Mouse (Mus musculus) brown adipose tissue, adult 24 weeks (tissue): ENCODE measurements around the gene Olfr1330. TPM values are rescaled to one million over a fixed set of nuclear protein-coding genes. Genes with fewer than 3 reads are reported as not detected.
"Not testable (repeated sequence)": the region's sequence is repeated elsewhere in the genome, so short reads cannot be mapped to it uniquely, and the experiment has no call there.

Source experiments
- H3K27ac ChIP-seq: fragments of 200-500 bp; replicated peaks from 2 replicates; pipeline ENCODE4 v1.5.1; 2012; ENCODE audit warnings: low read depth, mild to moderate bottlenecking, low read length
- H3K4me1 ChIP-seq: fragments of 200-500 bp; 2 replicates; pipeline ENCODE4 v1.6.1; 2012; ENCODE audit warnings: low read length, mixed read lengths; ENCODE audit not compliant: control insufficient read depth, insufficient read depth, insufficient read length
- H3K4me3 ChIP-seq: fragments of 200-500 bp; 2 replicates; pipeline ENCODE4 v1.5.1; 2012; ENCODE audit warnings: low read depth, mild to moderate bottlenecking, low read length, moderate library complexity; ENCODE audit not compliant: insufficient read depth
- polyA plus RNA-seq: library from polyadenylated mRNA; stranded (reverse); fragments of >200 nt; gene quantifications from 2 replicates; pipeline ENCODE4 v1.2.4, GENCODE M21; 2012; ENCODE audit not compliant: missing spikeins, insufficient read depth, insufficient read length

Olfr1330 gene
- polyA plus RNA-seq, result not detected in 2 replicates

DNA sequence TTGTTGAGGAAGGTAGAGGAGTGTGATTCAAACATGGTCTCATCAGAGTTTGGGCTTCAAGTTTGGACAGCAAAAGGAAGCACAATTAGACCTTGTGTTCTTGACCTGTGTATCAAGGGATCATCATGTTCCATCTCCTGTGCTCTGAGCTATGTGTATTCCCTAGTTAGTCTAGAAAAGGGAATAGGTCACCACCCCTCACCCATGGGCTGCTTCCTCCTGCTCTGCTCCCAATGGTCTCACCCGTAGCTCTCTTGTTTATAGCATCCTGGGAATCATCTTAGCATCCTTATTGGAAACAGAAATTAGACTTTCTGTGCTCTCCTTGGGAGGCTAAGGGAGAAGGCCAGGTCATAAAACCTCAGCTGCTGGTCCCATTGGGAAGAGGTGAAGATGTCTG, at the start of gene Olfr1330:
TSS of gene Olfr1330 (plus strand) at position 301 of the 400 bp plus-strand sequence.
- no peak within 1 kb of the TSS for H3K4me3 ChIP-seq
- H3K4me1 ChIP-seq, result no peaks in the 10 kb centered on the region
- no peak within 1 kb of the TSS for H3K27ac ChIP-seq

DNA sequence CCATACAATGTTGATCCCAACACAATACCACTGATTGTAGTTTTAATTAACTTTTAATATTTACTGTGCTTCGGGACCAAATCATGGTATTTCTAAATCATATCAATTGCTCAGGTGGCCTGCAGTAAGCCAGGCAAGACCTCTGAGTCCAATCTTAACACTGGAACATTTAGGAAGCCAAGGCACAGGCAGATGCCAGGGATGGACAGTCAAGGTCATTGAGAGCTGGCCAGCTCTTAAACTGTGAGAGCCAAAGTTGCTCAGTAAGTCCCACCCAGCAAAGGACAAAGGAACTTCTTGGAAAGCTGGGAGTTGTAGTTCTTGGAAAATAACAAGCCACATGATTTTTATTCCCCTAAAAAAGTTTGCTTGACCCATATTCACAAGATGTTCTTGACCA, 26.6 kb upstream of the Olfr1330 start:
- Histone ChIP-seq H3K4me1 (no peaks in the 10 kb centered on the region), H3K27ac (no peak overlapping the region), H3K4me3 (no peak overlapping the region)

GRCm38 (mm10) chr4:118862704-118863103, 25.7 kb upstream of the Olfr1330 start:
- Histone ChIP-seq H3K27ac (no peak overlapping the region), H3K4me1 (no peaks in the 10 kb centered on the region), H3K4me3 (no peak overlapping the region)

DNA sequence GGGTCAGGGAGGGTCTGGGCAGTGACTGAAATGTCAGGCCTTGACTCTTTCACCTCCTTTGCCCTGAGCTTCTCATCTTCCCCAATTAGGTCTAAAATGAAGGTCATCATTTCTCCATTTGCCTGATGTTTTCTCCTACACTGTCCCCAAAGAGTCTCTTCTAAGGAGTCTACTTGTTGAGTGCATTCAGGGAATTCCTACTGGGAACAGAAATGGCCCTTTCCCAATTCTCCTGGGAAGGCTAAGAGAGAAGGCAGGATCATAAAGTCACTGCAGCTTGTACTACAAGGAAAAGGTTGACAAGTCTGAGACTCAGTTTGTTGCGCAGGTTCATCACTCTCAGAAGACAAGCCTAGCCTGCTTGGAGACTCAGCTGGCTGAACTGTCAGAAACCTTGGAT, 24.0 kb upstream of the Olfr1330 start, which contains the start of gene Olfr1331:
TSS of gene Olfr1331 (plus strand) at position 301 of the 400 bp plus-strand sequence.
- Histone ChIP-seq H3K4me3 (no peak within 1 kb of the TSS), H3K27ac (no peak within 1 kb of the TSS), H3K4me1 (no peaks in the 10 kb centered on the region)

DNA sequence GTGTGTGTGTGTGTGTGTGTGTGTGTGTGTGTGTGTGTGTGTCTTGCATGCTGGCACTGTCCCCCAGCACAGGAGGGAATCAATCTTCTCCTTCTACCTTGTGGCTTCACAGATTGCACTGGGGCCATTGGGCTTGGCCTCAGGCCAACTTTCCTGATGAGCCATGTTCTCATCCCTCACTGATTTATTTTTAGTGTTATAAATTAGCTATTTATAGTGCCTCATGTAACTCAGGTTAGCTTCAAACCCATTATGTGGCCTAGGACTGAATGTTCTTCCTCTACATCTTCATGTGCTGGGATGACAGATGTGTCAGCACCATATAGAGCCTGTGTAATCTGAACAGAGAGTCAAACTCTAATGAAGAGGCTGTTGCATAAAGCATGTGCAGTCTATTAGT, 20.8 kb upstream of the Olfr1330 start:
- no peak overlapping the region for H3K27ac ChIP-seq

DNA sequence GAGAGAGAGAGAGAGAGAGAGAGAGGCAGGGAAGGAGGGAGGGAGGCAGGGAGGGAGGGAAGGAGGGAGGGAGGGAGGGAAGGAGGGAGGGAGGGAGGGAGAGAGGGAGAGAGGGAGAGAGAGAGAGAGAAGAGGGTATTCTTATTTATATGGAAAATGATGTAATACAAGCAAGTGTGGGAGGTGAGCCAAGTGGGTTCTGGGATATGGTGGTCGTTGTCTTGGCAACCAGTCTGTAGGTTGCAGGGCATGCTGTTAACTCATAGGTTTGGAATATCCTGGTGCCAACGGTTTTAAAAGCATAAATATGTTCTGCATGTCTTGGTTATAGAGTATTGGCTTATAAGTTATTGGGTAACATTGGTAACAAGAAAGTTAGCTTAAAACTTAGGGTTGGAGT, 13.6 kb downstream of the Olfr1330 start:
- H3K27ac ChIP-seq, result no peak overlapping the region
- H3K4me1 ChIP-seq, result no peaks in the 10 kb centered on the region
- no peak overlapping the region for H3K4me3 ChIP-seq

More for the DNA sequence above, 20.8 kb upstream of the Olfr1330 start:
- Histone ChIP-seq H3K4me3 (no peak overlapping the region), H3K4me1 (no peaks in the 10 kb centered on the region)

DNA sequence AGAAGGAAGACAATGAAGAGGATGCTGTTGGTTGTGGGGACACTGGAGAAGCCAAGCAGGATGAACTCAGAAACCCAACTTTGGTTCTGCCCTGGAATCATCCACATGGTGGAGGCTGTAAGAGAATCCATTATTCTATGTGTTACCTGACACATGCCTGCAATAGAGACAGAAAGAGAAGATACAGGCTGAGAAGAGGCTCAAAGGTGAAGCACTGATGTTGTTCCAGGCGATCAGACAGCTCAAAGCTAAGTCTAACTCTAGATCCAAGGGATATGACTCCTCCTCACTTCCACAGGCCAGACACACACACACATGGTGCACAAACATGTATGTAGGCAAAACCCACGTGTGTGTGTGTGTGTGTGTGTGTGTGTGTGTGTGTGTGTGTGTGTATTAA, 29.0 kb downstream of the Olfr1330 start, which contains the start of gene Olfr1329:
TSS of gene Olfr1329 (minus strand) at position 101 of the 400 bp plus-strand sequence.
- H3K27ac ChIP-seq, H3K4me3 ChIP-seq, H3K4me1 ChIP-seq: not testable (repeated sequence)

DNA sequence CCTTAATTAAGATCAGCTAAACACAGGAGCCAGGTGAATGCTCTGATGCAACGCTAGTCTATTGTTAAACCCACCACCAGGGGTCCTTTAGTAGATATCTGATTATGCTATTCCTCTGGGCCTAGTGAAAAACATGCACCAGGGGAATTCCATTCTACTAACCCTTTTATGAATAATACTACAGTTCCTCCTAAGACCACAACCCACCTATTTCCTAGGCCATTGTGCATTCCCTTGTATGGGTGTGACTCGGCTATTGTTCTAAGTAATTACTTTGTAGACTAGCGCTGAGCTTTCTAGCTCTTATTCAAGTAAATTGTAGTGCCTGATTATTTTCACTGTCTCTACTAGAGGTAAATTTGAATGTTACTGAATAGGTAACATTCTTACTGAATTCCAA, 42.9 kb downstream of the Olfr1330 start:
- not testable (repeated sequence) for H3K4me3 ChIP-seq, H3K27ac ChIP-seq, H3K4me1 ChIP-seq

- no peak within 1 kb of the TSS for H3K4me3 ChIP-seq
- H3K4me1 ChIP-seq, result no peaks in the 10 kb centered on the region
- no peak within 1 kb of the TSS for H3K27ac ChIP-seq
These were observed 50.1 kb downstream of the Olfr1330 start, which contains the start of gene Olfr1328 for GRCm38 (mm10) chr4:118938512-118938911. TSS of gene Olfr1328 (minus strand) at chr4:118938612.

Other genes starting within 250 kb of the Olfr1330 start
- gene Olfr62, start 229.6 kb upstream of the Olfr1330 start, polyA plus RNA-seq, result not detected in 2 replicates
- not detected in 2 replicates for gene Olfr1342, start 195.8 kb upstream of the Olfr1330 start, polyA plus RNA-seq
- not detected in 2 replicates for gene Olfr1341, start 185.1 kb upstream of the Olfr1330 start, polyA plus RNA-seq
- not detected in 2 replicates for gene Olfr1340, start 168.5 kb upstream of the Olfr1330 start, polyA plus RNA-seq
- gene Olfr1339, start 156.4 kb upstream of the Olfr1330 start, polyA plus RNA-seq, result not detected in 2 replicates
- gene Olfr1338, start 129.9 kb upstream of the Olfr1330 start, polyA plus RNA-seq, result not detected in 2 replicates
- not detected in 2 replicates for gene Olfr1337, start 106.0 kb upstream of the Olfr1330 start, polyA plus RNA-seq
- not detected in 2 replicates for gene Olfr1335, start 78.7 kb upstream of the Olfr1330 start, polyA plus RNA-seq
- gene Olfr1333, start 52.3 kb upstream of the Olfr1330 start, polyA plus RNA-seq, result not detected in 2 replicates
- gene Olfr1331, start 23.9 kb upstream of the Olfr1330 start, polyA plus RNA-seq, result not detected in 2 replicates
- not detected in 2 replicates for gene Olfr1329, start 28.9 kb downstream of the Olfr1330 start, polyA plus RNA-seq
- gene Olfr1328, start 50.0 kb downstream of the Olfr1330 start, polyA plus RNA-seq, result not detected in 2 replicates
- gene Lao1, start 73.0 kb downstream of the Olfr1330 start, polyA plus RNA-seq, result not detected in 2 replicates
- 2.8 and 7.4 TPM in 2 replicates for gene Slc2a1, start 220.1 kb downstream of the Olfr1330 start, polyA plus RNA-seq